Mouse (Mus musculus): ENCODE results near the gene Galnt10. TPM values are rescaled to one million over a fixed set of nuclear protein-coding genes. Genes with fewer than 3 reads are reported as not detected.

Galnt10 gene
- polyA plus RNA-seq, 1 experiment from 2014 or later, result 13.0 TPM

- Histone ChIP-seq H3K4me1 (replicated peaks) (peaks cover 37% of the 10 kb centered on the region), H3K4me2 (no peak overlapping the region)
Measured at GRCm38 (mm10) chr11:57836401-57836800, 191.2 kb downstream of the Galnt10 start.

More at GRCm38 (mm10) chr11:57836401-57836800, 191.2 kb downstream of the Galnt10 start:
- Histone ChIP-seq H3K27ac (replicated peaks) (no peak overlapping the region), H3K4me3 (no peak overlapping the region), H3K9me3 (no peaks in the 10 kb centered on the region), H3K9ac (no peak overlapping the region), H3K27me3 (peaks cover 100% of the 10 kb centered on the region), H3K36me3 (no peaks in the 10 kb centered on the region)
- 6% methylated on average over 9 of the region's 9 CpGs for WGBS
- ATAC-seq (ENCODE audit: low read depth), result no peak

Other genes starting within 250 kb of the Galnt10 start
- 91.6 and 100 TPM in 2 replicates for gene Fam114a2, start 126.8 kb upstream of the Galnt10 start, polyA plus RNA-seq (2015; fragmentation: Nextera tagmentation; extraction: Ambion mirVana)
- 52.1 and 63.8 TPM in 2 replicates for gene Mfap3, start 126.8 kb upstream of the Galnt10 start, polyA plus RNA-seq (2015; fragmentation: Nextera tagmentation; extraction: Ambion mirVana)
- 15.6 and 16.7 TPM in 2 replicates for gene Sap30l, start 156.2 kb downstream of the Galnt10 start, polyA plus RNA-seq (2015; fragmentation: Nextera tagmentation; extraction: Ambion mirVana)
- gene Hand1, start 187.4 kb downstream of the Galnt10 start, polyA plus RNA-seq (2015; fragmentation: Nextera tagmentation; extraction: Ambion mirVana), result 0.28 TPM in 1 of 2 replicates, not detected in the other